Mouse (Mus musculus) liver, embryonic 14.5 days (tissue): ENCODE results near the gene Gm17324.

ENCODE experiments used
- CTCF ChIP-seq: IDR thresholded peaks from 2 replicates; pipeline ENCODE4 v1.5.1; 2016; ENCODE audit warnings: antibody characterized with exemption, low read depth, control low read depth
- EP300 ChIP-seq: IDR thresholded peaks from 2 replicates; pipeline ENCODE4 v1.6.1; 2016; ENCODE audit warnings: antibody characterized with exemption, low read depth

DNA sequence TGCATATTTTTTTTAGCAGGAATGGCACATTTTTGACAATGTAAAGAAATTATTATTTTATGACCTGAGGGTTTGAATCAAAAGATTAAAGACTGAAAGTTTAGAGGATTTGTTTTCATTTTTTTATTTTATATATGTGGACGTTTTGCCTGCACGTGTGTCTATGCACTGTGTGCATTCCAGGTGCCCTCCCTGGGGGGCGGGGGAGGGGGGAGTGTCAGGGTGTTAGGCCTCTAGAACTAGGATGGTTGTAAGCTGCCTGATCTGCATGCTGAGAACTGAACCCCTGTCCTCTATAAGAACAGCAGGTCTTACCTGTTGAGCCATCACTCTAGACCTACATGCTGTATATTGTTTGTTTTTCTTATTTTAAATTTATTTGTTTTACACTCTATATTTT is 36.1 kb upstream of the Gm17324 start:
- TF ChIP-seq CTCF (no peak), EP300 (no peak)
